Mouse (Mus musculus): ENCODE data around the gene Kiz.

Kiz gene

DNA sequence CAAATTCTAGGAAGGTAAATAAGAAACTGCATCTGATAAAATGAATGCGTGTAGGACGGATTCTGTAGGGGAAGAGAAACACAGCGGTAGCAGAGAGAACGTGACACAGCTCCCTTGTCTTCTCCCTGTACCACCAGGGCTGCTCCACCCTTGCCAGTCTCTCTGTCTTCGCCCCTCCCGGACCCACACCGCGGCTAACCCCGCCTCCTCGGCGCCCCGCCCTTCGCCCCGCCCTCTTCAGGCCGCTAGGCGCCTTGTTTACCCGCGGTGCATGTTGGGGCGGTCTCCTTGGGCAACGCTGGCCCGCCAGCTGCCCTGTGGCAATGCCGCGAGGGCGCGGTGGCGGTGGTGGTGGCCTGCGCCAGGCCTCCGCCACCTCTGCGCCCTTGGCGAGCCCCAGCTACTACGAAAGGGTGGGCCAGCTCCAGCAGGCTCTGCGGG, at the start of gene Kiz:
Gene Kiz (plus strand): TSS at position 266 of the 441 bp plus-strand sequence.
- DNase-seq, result peak; percentile 96

DNA sequence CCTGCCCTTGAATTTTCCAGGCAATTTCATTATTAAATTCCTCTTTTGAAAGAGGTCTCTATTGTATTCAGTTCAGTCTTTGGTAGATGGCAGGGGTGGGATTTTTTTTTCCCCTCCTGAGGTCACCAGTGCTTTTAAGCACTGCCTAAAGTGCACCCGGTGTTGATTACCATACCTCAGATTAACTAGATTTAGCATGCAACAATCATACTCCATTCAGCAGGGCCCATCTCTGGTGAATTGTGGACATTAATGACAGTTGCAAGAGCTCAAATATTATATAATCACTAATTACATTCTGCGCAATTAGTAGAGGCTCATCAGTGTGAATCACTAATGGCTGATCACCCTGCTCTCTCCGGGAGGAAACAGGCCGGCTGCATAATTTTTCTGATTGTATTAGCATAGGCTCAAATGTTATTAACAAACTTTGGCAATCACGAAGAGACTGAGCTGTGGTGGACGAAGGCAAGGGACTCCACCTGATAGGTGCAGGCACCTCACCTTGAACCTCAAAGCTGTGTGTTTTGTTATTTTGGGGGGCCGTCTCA, 45.9 kb upstream of the Kiz start:
- no peak for DNase-seq

DNA sequence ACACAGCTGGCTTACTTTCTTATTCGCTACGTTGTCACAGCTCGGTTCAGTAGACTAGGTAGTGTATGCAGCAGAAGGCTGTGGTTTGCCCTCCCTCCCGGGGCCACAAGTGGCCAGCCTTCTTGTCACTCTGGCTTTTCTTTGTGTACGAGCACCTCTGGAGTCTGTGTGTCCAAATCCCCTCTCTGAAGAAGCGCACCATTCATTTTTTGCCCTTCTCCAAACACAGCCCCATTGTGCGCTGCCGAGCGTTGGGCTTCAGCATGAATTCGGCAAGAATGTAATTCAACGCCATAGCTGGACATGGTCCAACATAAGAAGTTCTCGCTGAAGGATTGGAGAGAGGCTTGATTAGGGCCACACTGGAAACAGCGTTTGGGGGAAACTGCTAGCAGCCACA, 45.0 kb upstream of the Kiz start:
- no peak for DNase-seq

DNA sequence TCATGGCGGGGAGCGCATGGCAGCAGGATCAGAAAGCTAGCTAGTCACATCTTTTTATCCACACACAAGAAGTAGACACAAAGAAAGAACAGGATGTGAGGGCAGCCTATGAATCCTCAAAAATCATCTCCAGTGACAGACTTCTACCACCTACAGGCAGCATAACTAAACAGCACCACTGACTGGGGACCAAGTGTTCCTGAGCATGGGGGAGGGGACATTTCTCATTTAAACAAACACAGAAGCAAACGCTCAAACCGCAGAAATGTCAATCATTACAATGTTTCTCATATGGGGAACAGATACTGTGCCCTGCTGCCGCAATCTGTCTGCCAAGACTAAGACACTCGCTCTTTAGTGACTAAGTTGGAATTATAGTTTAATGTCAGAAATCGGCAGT, 40.7 kb upstream of the Kiz start:
- DNase-seq, result no peak

DNA sequence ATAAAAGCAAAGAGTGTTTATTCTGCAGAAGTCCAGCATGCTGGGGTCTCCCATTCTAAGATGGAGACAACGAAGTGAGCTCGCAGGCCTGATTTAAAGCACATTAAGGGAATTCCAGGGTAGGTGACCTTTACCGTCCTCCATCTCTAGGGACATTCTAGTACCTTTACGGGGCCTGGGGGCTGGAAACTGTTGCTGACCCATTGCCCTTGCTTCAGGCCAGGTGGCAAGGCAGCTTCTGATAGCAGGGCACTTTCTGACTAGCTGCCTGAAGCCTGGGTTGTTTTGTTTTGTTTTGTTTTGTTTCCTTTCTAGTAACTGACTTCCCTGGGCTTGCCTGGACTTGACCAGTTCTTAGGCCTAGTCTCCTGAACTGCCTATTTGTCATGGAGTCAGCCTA, 36.6 kb upstream of the Kiz start:
- no peak for DNase-seq

DNA sequence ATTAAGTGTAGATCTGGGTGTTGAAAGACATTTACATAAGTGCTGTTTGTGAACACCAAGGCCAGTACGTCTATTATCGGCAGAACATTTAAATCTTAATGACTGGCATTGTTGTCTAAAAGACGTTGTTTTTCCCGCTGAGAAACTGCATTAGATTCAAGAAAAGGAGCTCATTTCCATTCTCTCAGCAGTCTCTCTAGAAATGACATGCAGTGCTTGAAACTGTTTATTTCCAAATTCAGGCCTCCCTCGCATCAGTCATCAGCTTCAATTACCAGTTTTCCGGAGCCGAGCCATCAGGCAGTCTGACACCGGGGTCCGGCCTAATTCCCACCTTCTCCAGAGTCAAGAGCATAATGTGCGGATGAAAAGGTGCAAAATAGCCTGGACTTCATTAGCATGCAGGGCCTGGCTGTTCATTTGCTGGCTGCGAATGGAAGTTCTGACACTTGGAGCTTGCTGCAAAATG, 32.1 kb upstream of the Kiz start:
- DNase-seq, result no peak

DNA sequence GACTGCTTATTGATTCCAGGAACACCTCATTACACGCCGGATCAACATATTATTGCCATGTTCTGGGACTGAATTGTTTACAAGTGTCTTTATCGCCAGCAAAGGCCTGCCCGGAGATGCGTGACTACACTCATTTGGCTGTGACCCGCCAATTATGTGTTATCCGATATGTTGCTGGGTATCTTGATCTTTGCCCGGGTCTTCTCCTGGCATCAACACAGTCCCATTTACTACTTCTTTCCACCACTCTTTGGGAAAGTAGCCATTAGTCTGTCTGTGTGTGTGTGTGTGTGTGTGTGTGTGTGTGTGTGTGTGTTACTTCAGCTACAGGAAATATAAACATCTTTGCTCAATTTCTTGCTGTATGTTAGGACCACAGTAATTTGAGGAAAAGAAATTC, 31.6 kb upstream of the Kiz start:
- no peak for DNase-seq

DNA sequence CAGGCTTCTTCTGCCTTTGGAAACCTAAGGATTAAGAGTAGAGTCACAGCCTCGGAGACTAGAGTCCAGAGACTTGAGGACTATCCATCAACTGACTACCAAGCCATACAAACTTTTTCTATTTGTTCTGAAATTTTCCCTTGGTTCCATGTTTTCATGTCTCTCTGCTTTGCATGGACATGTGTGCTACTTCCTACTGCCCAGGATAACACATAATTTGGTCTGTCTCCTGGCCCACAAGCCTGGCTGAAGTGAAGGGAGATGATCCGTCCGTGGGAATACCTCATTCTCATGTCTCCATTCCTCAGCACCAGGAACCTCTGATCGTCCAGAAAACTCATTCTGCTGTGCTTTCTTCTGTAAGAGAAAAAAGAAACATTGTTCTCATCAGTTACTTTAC, 27.7 kb upstream of the Kiz start:
- DNase-seq, result no peak

DNA sequence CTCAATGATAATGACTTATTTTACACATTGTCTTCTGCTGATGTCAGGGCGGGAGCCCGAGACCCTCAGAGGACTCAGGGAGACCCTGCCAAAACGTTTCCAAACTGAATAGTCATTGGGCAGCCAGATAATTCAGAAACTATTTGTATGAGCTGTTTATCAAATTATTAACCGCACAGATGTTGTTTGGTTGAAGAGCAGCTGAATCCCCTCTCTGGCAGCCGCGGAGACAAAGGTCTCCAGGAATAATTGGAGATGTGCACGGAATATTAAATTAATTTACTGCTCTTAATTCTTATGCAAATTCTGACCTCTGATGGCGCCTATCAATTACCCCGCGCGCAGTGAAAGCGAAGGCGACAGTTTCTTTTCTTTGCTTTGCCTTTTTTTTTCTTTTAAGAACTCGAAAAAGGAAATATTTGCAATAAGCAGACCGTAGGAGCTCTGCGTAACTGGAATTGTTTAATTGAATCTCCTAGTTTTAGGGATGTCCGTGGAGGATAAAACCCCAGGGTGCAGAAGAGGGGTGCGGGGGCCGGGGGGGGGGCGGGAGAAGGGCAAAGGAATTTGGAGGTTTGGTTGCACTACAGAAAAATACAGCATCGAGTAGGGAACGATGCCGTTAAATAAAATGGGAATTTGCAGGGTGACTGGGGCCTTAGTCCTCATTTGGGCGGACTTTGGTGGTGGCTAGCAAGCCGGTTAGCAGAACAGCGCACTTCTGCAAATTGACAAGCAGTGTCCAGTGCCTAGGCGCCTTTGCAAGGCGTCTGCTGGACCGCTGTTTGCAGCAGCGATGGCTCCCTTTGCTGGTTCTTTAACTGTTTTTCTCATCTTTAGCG, 22.2 kb upstream of the Kiz start:
- DNase-seq, result no peak

DNA sequence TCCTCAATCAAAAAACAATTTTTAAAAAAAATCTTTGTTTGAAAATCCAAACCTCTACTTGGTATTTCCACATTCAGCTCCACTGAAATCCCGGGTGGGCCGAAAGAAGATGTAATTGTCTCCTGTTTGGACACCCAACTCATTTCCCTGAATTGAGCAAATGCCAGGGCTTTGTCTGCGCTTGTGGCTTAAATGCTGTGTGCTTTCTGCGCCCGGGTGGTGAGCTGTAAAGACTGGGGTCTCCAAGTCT, 21.7 kb upstream of the Kiz start:
- DNase-seq, result no peak

DNA sequence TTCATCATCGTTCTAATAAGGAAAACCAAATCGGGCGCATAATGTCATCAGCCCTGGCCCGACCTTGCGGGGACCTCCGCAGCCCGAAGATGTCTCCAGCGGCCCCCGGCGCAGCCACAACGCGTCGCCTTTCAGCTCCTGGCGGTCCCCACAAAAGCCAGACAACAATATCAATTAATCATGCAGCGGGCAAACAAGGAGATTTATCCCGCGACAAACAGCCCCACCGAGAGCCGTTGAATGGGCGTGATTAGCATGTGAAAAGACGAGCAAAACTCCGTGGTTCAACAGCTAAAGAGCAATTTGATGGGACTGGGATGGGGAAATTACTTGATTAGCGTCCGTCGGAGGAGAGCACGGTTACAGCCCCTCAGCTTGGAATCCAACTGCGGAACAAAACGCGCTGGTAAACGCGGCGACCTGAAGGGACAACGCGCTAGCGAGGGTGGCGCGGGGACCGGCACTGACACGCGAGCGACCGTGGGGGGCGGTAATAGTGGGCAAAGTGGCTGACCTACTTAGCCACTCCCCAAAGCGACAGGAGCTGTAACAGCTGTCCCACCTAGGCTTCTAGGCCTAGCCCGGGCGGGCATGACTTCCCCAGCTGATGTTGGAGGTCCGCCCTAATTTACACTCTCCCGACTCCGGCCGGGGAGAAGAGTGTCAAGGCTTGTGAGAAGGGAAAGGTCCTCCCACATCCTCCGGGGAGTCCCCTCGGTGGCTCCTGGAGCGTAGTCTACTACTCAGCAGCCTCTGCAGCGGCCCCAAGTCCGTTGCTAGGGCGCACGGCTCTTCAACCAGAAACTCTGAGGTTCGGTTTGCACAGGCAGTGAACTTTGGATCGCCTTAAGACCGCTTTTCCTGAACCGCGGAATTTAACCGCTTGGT, 21.1 kb upstream of the Kiz start:
- DNase-seq, result no peak

DNA sequence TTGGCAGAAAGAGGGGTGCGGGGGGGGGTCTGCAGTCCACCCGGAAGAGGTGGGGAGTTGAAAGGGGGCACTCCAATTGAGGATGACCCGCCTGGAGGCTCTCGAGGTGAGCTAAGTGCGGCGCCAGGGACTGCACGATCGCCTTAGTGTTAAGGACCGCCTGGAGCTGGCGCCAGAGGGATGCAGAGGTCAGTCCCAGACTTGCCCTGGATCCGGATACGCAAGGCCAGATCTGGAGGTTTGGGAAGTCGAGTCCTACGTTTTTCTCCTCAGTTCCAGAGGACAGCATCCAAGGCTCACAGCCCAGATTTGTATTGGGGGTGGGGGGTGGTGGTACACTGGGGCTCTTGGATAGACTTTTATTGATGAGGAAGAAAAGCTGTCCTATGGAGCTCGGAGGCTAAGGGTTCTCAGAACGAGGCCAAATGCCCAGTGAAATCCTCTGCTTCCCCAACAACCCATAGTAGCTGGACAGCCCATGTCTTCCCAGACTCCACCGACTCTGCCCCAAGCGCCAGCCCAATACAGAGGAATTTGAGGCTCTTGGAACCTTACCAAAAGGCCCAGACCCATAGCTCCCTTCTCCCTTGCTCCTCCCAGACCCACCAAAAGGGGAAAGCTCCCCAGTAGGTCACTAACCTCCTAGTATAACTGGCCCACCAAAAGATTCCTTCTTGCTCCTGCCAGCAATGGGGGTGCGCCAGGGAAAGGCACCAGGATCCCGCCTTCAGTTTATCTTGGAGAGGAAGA, 20.2 kb upstream of the Kiz start:
- DNase-seq, result no peak

DNA sequence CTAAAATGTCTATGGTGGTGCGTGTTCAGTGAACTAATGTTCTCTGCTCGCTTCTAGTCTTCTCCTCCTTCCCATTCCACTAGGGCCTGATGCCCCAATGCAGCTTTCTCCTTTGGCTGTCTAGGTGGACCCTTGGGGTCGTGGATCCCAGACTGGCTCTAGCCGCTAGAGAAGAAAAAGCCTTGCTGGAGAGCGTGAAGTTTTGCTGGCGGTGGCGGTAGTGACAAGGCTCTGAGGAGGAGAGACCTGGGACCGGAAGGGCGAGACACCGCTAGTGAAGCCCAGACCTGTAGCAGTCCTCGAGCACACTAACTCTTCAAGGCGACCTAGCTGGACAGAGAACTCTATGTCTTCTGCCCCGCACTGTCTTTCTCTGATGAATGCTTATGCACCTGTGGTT, 19.4 kb upstream of the Kiz start:
- DNase-seq, result no peak

DNA sequence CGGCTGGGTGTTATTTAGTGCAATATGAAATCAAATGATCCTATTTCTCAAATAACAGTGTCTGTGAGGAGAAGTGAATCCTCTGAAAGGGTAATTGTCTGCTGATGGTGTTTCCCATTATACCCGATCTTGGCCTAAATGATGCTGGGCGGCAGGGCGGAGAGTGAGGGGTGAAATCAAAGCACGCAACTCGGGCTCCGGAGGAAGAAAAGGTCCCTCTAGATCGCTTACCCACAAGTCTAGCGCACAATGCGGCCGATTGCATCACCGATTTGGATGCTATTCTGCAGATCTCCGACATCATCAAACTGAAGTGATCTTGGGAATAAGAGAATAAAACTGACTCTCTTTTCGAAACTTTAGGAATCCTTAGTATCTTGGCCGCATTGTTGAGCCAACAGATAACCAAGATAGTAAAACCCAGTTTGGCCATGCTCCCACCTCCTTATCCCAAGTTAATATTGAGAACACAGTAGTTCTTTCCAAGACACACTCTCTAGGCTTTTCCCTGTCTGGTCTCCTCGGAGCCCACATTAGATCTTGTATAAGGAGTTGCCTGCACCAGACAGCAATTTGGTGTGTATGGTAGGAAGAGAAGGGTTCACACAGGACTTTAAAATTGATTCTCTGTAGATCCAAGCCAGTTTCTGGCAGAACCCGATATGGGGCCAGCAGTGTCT, 18.7 kb upstream of the Kiz start:
- DNase-seq, result no peak

DNA sequence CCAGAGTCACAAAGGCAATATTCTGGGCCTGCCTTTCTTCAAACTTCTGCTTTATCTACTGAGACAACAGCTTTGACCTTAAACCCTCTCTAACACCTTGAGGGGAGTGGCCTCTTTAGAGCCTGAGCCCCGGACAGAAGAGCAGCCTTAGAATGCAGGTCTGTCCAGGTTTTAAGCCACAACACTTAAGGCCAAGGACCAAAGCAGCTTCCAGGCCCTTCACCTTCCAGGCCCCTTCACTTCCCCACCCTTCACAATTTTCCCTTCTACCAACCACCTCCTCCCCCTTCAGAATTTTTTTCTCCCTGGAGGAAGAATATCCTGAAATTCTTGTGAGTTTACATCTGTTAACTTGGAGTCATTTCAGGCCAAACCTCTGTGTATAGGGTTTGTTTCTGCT, 18.0 kb upstream of the Kiz start:
- DNase-seq, result no peak

DNA sequence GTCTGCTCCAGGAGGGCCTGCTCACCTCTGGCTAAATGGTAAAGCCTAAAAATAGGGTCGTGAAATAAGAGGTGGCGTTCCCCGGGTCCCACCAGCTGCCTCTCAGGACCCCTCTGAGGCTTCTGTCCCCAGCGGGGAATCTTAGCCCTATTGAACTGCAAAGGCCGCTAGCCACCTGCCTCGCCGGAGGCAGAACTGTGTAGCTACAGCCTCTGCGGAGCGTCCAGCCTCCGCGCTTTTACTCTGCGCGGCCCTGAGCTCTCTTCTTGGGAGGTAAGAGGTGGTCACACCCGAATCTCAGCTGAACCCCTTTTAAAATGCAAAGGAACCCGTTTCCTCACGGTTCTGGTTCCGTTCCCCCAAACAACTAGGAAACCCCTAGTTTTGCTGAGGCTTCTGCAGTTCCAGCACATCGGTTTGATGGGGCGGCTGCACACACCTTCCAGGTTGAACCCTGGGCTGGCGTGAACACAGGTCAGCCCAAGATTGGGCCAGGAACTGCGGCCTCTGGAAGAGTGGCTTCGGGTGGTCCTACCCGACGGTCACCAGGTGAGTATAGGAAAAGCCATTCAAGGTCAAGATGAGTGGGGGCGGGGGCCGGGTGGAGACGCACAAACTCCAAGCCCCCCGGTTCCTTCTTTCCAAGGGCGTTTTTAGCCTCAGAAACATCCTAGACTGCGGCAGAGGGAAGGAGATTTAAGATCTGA, 16.9 kb upstream of the Kiz start:
- no peak for DNase-seq

DNA sequence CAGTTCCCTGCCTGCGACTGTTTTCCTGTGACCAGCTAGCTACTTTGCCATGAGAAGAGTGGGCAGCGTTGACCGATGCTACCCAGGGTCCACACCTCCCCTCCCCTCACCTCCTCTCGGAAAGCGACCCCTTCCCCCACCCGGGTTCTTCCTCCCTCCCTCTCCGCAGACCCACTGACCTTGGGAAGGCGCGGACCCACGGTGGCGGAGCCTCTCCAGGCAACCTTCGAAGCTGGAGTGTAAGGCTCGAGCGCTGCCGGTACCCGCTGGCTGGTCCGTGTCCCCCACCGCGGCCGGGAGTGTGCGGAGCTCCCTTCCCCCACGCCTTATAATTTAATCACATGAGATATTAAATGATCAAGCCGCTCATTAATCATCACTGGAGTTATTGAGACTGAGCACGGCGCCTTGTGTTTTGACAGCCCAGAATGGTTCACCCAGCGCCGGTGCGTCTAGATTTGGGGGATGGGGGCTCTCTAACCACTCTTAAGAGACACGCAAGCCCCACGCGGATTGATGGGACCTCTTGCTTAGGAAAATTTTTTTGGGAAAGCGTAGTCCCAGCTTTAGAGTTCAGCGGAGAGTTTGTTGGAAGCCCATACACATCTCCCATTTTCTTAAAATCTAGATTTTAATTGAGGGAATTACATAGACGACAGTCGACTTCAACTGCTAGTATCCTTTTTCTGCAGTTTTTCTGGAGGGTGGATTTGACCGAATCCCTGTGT, 16.2 kb upstream of the Kiz start:
- DNase-seq, result no peak

DNA sequence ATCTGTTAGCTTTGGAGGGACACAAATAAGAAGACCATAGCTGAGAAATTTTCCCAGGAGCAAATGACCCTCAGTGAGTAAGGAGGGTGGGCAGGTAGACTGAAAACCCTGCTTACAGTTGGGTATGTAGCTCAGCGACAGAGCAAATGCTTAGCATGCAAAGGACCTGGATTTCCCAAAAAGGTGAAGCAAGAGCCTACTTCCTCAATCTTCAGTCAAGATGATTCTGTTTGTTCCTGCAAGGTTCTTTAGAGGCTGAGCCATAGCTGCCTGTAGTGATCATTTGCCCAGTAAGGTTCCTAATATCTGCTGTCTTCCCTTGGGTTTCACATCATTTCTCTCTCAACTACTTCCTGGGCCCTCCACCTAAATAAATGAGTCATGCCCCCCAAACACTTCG, 7.8 kb upstream of the Kiz start:
- no peak for DNase-seq

DNA sequence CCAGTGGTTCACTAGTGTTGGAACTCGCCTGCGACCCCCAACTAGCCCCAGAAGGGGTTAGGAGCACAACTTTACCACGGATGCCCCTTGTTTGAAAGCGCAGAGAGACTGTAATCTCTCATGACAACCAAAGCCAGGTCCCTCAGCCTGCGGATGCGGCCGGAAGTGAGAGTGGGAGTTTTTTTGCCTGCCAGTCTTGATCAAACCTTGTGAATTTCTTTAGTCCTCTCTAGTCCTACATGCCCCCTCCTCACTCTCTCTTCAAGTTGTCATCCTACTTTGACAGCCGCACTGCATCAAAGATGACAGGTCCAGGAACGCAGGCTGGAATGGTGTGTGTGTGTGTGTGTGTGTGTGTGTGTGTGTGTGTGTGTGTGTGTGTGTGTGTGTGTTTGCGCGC, 456 bp downstream of the Kiz start:
- peak; percentile 72 for DNase-seq

DNA sequence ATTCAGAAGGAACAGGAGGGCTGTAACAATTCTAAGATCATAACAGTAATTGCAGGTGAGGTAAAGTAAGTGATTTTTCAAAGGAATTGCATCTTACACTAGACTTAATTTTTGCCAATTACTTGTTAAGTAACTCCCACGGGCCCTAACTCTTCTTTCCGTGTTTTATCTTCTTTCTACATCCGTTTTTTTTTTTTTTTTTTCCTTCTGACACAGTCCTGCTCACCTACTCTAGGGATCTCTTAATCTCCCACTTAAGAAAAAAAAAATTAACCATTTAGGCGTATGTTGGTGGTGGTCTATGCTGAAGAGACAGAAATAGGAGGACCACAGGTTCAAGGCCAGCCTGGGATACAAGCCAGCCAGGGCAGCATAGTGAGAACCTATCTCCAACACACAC, 1.2 kb downstream of the Kiz start:
- no peak for DNase-seq

DNA sequence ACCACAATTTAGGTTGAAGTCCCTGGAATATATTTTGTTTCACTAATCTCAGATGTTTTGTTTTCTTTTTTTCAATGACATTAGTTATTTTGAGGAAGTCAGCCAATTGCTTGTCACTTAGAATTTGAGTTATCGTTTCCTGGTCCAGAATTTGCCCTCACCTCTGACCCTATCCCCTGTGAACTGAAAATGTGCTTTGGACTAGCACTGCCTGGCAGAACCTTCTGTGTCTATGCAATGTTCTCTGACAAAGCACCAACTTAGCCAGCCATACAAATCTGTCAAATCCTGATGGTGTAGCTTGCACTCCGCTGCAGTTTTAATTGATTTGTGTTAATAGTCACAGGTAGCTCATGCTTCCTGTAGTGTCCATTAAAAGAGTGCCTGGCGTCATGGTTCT, 10.1 kb downstream of the Kiz start:
- no peak for DNase-seq
